Mouse (Mus musculus) left cerebral cortex, postnatal 10 days (tissue): ENCODE data around the gene Ddx54. TPM values are rescaled to one million over a fixed set of nuclear protein-coding genes. Genes with fewer than 3 reads are reported as not detected.
A peak's percentile ranks its signal among the peaks of the same experiment; 100 is the strongest.

Experiments
- DNase-seq, 2 experiments: peaks; one replicate each; pipeline ENCODE4 v3.0.0; 2021 to 2022; ENCODE audit warnings: low spot score in 2 of 2, mixed read lengths in 1 of 2; ENCODE audit errors: extremely low spot score in 1 of 2
- intact Hi-C: fragments of 180-260 bp; cut with DNase I; formaldehyde crosslinking; loops from one replicate; pipeline ENCODE4 v1.15.1; 2025
- total RNA-seq, 2 experiments: library from RNA; stranded (reverse); gene quantifications; 2 replicates each; pipeline ENCODE4 v1.2.3; 2021

Gene Ddx54
- total RNA-seq, 2 experiments from 2014 or later: 47.5 to 48.8 TPM

DNA sequence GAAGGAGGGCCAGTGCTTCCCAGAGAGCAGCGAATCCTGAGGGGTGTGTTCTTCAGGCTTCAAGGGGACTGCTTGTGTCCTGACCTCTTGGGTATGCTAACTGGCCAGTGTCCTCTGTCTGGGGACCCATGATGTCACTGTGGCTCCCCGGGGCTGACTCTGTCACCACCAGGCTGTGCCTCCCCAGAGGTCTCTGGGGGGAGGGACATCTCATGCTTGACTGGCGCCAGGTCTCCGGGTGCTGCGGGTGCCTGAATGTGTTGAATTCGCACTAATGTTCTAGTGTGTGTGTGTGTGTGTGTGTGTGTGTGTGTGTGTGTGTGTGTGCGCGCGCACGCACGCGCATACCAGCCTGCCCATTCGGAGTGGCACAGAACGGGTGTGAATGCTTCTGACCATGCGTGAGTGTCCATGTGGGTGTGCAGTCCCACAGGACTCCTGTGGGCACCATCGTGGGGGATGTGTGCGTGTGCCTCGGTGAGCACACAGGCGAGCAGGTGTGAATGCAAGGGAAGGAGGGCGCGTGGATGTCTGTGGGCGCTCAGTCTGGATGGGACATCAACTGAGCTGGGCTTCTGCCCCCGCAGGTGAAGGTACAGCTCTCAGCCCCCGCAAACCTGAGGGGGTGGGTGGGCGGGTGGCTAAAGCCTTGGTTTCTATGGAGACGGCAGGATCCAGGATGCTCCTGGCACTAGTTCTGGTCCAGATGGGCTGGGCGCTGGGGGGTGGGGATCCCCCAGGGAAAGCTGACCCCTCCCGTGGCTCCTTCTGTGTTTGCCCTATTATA is 40.6 kb downstream of the Ddx54 start:
- no peak for DNase-seq
- intact Hi-C loops: no loop called here

DNA sequence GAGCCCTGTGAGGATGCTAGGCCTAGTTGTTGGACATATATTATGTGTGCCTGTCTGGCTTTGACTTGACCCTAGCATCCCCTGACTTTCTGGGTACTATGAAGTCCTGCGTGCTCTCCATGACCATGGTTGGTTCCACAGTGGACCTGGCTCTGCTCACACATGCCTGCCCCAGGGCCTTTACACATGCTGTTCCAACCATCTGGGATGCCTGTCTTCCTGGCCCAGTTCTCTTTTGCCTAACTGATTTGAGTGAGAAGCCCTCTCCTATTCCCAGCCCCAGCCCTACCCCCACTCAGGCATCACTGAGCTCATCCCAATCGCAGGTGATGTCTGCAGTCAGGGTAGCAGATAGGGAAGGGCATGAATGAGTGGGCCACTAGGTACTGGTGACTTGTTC is 41.3 kb downstream of the Ddx54 start:
- DNase-seq: no peak
- intact Hi-C loops: no loop called here

DNA sequence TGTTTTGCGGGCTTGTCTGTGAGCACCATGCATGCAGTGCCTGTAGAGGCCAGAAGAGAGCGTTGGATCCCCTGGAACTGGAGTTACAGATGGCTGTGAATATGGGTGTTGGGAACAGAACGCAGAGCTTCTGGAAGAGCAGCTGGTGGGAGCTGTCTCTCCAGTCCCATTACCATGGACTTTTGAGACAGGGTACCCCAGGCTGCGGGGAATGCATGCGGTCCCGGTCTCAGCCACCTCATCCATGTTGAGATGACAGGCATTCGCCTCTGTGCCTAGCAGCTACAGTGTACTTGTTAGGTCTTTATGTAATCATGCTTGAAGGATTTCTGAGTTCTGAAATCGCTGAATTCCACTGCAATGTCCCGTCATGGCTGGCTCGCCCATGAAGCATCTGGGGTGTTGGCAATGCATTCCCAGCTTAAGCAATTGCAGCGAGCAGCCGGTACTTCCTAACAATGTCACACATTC is 43.8 kb downstream of the Ddx54 start:
- peak in 1 of 2 experiments; percentile 66 for DNase-seq
- intact Hi-C loops: no loop called here

DNA sequence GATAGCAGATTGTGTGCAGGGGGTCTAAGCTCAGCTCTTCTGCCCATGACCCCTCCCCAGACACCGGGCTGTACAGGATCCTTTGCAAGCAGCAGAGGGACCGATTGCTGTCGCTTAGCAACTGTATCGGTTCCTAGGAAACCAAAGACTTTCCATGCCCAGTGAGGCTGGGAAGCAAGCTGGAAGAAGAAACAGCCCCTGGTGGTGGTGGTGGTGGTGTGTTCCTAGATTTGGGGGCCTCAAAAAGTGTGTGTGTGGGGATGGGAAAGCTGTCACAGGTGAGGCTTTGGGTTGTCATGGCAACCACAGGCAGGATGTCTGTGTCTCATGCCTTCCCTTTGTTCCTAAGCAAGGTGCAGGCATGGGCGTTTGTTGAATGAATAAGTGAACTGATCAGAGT is 48.3 kb downstream of the Ddx54 start:
- DNase-seq: peak in 1 of 2 experiments; percentile 76

DNA sequence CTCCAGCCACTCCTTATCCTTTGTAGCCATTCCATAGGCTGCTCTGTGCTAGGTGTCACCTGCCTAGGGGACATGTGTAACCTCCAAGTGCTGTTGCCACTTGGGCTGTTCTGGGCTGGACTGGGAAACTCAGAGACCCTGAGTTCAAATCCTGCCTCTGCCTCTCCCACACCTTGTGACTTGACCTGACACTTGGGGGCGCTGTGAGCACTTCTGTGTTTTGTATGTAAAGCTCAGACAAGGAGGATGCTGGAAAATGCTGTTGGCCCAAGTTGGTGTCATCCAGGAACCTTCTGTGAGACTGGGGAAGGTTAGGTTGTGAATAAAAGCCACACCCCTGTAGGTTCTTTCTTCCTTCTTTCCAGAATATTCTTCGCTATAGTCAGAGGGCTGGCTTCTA is 52.3 kb downstream of the Ddx54 start:
- intact Hi-C loops: no loop called here
- DNase-seq: no peak

More for the DNA sequence above, 48.3 kb downstream of the Ddx54 start:
- intact Hi-C loops: no loop called here

DNA sequence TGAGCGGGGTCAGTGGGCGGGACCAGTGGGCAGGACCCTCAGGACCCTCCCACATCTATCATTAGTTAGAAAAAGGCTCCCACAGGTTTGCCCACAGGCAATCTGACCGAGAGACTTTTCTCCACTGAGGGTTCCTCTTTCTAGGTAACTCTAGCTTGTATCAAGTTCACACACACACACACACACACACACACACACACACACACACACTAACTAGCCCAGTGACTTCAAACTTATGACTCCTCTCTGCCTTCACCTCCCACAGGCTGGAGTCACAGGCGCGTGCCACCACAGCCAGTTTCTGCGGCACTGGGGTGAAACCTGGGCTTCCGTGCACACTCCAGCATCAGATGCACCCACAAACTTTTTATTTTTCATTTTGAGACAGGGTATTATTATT is 56.2 kb downstream of the Ddx54 start:
- intact Hi-C loops: no loop called here
- DNase-seq: no peak

DNA sequence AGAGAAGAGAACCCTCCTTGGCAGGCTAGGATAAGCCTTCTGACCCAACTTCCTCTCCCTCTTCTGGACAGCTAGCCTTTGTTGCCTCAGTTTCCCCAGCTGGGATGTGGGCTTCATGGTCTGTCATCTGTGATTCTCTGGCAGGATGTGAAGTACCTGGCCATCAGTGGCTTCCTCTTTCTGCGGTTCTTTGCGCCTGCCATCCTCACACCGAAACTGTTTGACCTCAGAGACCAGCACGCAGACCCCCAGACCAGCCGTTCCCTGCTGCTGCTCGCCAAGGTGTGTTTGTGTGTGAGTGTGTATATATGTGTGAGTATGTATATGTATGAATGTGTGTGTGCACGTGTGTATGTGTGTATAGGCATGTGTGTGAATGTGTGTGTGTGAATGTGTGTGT is 57.6 kb downstream of the Ddx54 start:
- intact Hi-C loops: no loop called here
- no peak for DNase-seq

DNA sequence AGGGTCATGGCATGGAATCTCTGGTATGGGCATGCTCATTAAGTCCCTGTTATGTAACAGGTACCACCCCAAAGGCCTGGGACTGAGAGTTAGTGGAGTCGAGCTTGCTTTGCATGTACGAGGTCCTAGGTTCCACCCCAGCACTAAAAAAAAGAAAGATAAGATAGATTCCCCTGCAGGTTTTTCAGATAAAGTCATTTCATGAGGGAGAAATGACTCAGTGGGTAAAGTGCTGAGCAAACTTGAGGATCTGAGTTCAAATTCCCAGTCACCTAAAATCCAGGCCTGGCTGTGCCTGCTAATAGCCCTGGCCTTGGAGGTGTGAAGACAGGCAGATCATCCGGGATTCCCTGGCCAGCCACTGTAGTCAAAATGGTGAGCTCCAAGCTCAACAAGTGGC is 59.3 kb downstream of the Ddx54 start:
- no peak for DNase-seq
- intact Hi-C loops: loop anchor here (2.0 kb wide), 1 partner anchor 51 kb away; no protein-coding TSS in a partner anchor

DNA sequence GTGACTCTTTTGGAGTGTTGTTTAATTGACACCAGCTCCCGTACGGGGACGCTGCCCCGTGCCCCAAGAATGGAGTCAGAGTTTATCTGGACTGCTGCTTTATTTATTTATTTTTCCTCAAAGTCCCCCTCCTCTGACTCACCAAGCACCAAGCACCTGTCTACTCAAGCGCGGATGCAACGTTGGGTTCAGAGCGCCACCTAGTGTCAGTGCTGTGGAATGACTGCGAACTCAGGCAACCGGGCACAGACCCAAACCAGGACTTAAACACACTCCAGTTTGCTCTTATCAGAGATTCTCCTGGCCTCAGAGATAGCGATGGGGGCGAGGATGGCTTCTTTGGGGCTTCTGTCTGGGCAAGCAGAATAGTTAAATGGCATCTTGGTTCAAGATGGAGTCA is 61.1 kb downstream of the Ddx54 start:
- intact Hi-C loops: loop anchor here (2.0 kb wide), 1 partner anchor 53 kb away; no protein-coding TSS in a partner anchor
- peak; percentile 69 to 78 for DNase-seq

DNA sequence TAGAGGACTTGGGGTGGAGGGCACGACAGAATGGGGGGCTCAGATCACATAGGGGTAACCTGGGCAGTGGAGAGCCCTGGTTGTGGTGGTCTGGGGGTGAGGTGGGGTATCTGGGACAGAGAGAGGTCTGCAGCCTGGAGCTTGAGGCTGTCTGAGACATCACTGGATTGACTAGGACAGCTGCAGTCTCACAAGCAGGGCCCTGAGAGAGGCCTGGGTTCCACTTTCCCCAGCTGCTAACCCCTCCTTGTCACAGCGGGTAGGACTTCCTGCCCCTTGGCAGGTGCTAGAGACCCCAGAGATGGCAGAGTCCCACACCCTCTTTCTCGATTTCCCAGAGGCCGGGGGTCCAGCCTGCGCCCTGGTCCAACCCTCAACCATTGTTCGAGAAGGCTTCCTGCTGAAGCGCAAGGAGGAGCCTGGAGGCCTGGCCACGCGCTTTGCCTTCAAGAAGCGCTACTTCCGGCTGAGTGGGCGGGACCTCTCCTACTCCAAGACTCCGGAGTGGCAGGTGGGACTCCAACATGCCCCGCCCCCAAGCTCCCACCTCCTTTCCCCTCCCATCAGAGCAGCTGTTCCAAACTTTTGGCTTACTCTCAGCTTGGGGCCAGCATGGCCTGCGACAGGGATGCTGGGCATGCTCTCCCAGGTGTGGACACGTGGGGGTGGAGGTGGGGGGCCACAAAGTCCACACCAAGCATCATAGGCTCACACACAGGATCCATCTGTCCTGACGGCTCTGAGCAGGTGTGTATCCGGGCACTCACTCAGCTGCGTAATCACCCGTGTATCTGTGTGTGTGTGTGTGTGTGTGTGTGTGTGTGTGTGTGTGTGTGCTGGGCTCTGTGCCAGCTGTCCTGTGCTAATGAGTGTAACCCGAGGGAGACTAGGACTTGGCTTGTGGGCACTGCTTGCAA is 61.9 kb downstream of the Ddx54 start:
- intact Hi-C loops: no loop called here
- peak in 1 of 2 experiments; percentile 77 for DNase-seq

DNA sequence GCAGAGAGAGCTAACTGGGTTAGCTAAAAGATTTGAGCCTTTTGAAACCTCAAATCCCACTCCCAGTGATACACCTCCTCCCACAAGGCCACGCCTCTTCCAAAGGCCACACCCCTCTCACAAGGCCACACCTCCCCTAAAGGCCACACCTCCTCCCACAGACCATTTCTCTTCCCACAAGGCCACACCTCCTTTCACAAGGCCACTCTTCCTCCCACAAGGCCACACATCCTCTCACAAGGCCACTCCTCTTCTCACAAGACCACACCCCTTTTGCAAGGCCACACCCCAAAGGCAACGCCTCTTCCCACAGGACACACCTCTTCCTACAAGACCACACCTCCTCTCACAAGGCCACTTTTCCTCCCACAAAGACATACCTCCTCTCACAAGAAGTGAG is 65.0 kb downstream of the Ddx54 start:
- intact Hi-C loops: no loop called here
- DNase-seq: no peak

Other genes starting within 250 kb of the Ddx54 start
- gene Lhx5, start 181.0 kb upstream of the Ddx54 start, total RNA-seq: under 1 TPM; 0.20 to 0.32 TPM
- 1 to 10 TPM; 5.0 to 5.3 TPM for gene Sdsl, start 139.9 kb upstream of the Ddx54 start, total RNA-seq
- gene Sds, start 136.2 kb upstream of the Ddx54 start, total RNA-seq: not detected
- 10 to 100 TPM; 70.6 to 71.5 TPM for gene Plbd2, start 109.1 kb upstream of the Ddx54 start, total RNA-seq
- 1 to 10 TPM; 3.5 to 4.0 TPM for gene Slc8b1, start 101.6 kb upstream of the Ddx54 start, total RNA-seq
- 10 to 100 TPM; 39.2 to 45.2 TPM for gene Tpcn1, start 24.1 kb upstream of the Ddx54 start, total RNA-seq
- gene Iqcd, start 23.7 kb upstream of the Ddx54 start, total RNA-seq: under 1 TPM; 0.36 to 0.47 TPM
- gene Rita1, start 150 bp upstream of the Ddx54 start, total RNA-seq: 10 to 100 TPM; 29.5 to 31.2 TPM
- gene Cfap73, start 21.5 kb downstream of the Ddx54 start, total RNA-seq: 1 to 10 TPM in 1 of 2 experiments, not detected in 1; 1.1 TPM
- gene Rasal1, start 36.1 kb downstream of the Ddx54 start, total RNA-seq: 100 to 1,000 TPM; 107 to 122 TPM
- gene Dtx1, start 99.2 kb downstream of the Ddx54 start, total RNA-seq: 10 to 100 TPM; 84.4 to 90.4 TPM
- under 1 TPM in 1 of 2 experiments, not detected in 1; 0.28 TPM for gene Oas2, start 137.1 kb downstream of the Ddx54 start, total RNA-seq
- under 1 TPM in 1 of 2 experiments, not detected in 1; 0.06 TPM for gene Oas3, start 164.9 kb downstream of the Ddx54 start, total RNA-seq
- not detected for gene Oas1e, start 182.8 kb downstream of the Ddx54 start, total RNA-seq
- gene Oas1c, start 199.8 kb downstream of the Ddx54 start, total RNA-seq: 1 to 10 TPM; 1.1 TPM
- not detected for gene Oas1f, start 234.6 kb downstream of the Ddx54 start, total RNA-seq
- gene Oas1h, start 248.7 kb downstream of the Ddx54 start, total RNA-seq: not detected